Mouse (Mus musculus) intestine, postnatal 0 days (tissue): ENCODE results near the gene Tex28. TPM values are rescaled to one million over a fixed set of nuclear protein-coding genes. Genes with fewer than 3 reads are reported as not detected.

Experiments
- ATAC-seq: fragments of 200-750 bp; cut with Nextera tagmentation; 2 replicates; pipeline ENCODE4 v1.8.0; 2017; ENCODE audit warnings: mild to moderate bottlenecking, moderate TSS enrichment, moderate library complexity
- H3K27ac ChIP-seq: fragments of 300-500 bp; sonication (generic); 2 replicates; pipeline ENCODE4 v1.5.1; 2014; ENCODE audit warnings: mild to moderate bottlenecking, low read depth, low read length, moderate library complexity
- H3K27me3 ChIP-seq: fragments of 300-500 bp; sonication (generic); replicated peaks from 2 replicates; pipeline ENCODE4 v1.6.1; 2014; ENCODE audit warnings: low read length, mixed read lengths; ENCODE audit not compliant: control insufficient read depth, insufficient read depth
- H3K36me3 ChIP-seq: fragments of 300-500 bp; sonication (generic); 2 replicates; pipeline ENCODE4 v1.6.1; 2014; ENCODE audit warnings: mild to moderate bottlenecking, moderate library complexity; ENCODE audit not compliant: control insufficient read depth, insufficient read depth
- H3K4me1 ChIP-seq: fragments of 300-500 bp; sonication (generic); replicated peaks from 2 replicates; pipeline ENCODE4 v1.6.1; 2014; ENCODE audit warnings: antibody characterized with exemption, low read length, mixed read lengths; ENCODE audit not compliant: control insufficient read depth, insufficient read depth
- H3K4me2 ChIP-seq: fragments of 300-500 bp; sonication (generic); replicated peaks from 2 replicates; pipeline ENCODE4 v1.6.1; 2014; ENCODE audit warnings: low read depth, mild to moderate bottlenecking, moderate library complexity
- H3K4me3 ChIP-seq: fragments of 300-500 bp; sonication (generic); 2 replicates; pipeline ENCODE4 v1.5.1; 2014; ENCODE audit warnings: low read depth, low read length
- H3K9ac ChIP-seq: fragments of 300-500 bp; sonication (generic); 2 replicates; pipeline ENCODE4 v1.6.1; 2014; ENCODE audit warnings: mild to moderate bottlenecking, low read depth, low read length
- H3K9me3 ChIP-seq: fragments of 300-500 bp; sonication (generic); 2 replicates; pipeline ENCODE4 v1.6.1; 2016; ENCODE audit warnings: mixed run types; ENCODE audit not compliant: control insufficient read depth
- CTCF ChIP-seq: sonication (generic); IDR thresholded peaks from 2 replicates; pipeline ENCODE4 v1.5.1; 2016; ENCODE audit warnings: low read depth, mild to moderate bottlenecking, control low read depth, antibody characterized with exemption, moderate library complexity
- WGBS: fragments of 180-500 bp; shearing (Covaris S2); extraction: QIAGEN DNeasy Blood & Tissue Kit; methylation state at CpG from one replicate; pipeline ENCODE4 v1.1.7; 2014; 5-methylcytosine and 5-hydroxymethylcytosine counted together
- polyA plus RNA-seq: library from polyadenylated mRNA; unstranded; fragments of >200 nt; fragmentation: Nextera tagmentation; extraction: Ambion mirVana; gene quantifications from 2 replicates; pipeline ENCODE4 v1.2.1, GENCODE M21; 2015

Gene Tex28
- polyA plus RNA-seq, 1 experiment from 2014 or later, result not detected

- no peaks in the 10 kb centered on the region for H3K27me3 ChIP-seq
- no peak overlapping the region for H3K27ac ChIP-seq
- no peaks in the 10 kb centered on the region for H3K9me3 ChIP-seq
- no peak overlapping the region for H3K9ac ChIP-seq
- H3K36me3 ChIP-seq, result no peaks in the 10 kb centered on the region
- H3K4me2 ChIP-seq, result no peak overlapping the region
- no peak overlapping the region for H3K4me3 ChIP-seq
- ATAC-seq, result no peak
- TF ChIP-seq CTCF, result no peak
- H3K4me1 ChIP-seq, result no peaks in the 10 kb centered on the region
Measured at GRCm38 (mm10) chrX:74114036-74114435, 53.6 kb downstream of the Tex28 start.

- Histone ChIP-seq H3K36me3 (no peaks in the 10 kb centered on the region), H3K4me2 (no peak overlapping the region), H3K4me1 (no peaks in the 10 kb centered on the region), H3K4me3 (no peak overlapping the region), H3K9ac (no peak overlapping the region), H3K9me3 (no peaks in the 10 kb centered on the region), H3K27ac (no peak overlapping the region), H3K27me3 (no peaks in the 10 kb centered on the region)
- WGBS, result 43% methylated on average over 3 of the region's 3 CpGs
- TF ChIP-seq CTCF, result no peak
- no peak for ATAC-seq
Measured at GRCm38 (mm10) chrX:74108747-74109146, 58.9 kb downstream of the Tex28 start.

- Histone ChIP-seq H3K27me3 (no peaks in the 10 kb centered on the region), H3K4me2 (no peak overlapping the region), H3K4me1 (no peaks in the 10 kb centered on the region), H3K36me3 (no peaks in the 10 kb centered on the region), H3K4me3 (no peak overlapping the region), H3K9me3 (no peaks in the 10 kb centered on the region), H3K9ac (no peak overlapping the region), H3K27ac (no peak overlapping the region)
- no peak for ATAC-seq
- no peak for TF ChIP-seq CTCF
- WGBS, result 38% methylated on average over 2 of the region's 2 CpGs
Measured at GRCm38 (mm10) chrX:74105916-74106315, 61.7 kb downstream of the Tex28 start.

- H3K4me3 ChIP-seq, result no peak overlapping the region
- H3K9ac ChIP-seq, result no peak overlapping the region
- WGBS, result 48% methylated on average over 4 of the region's 4 CpGs
- H3K4me1 ChIP-seq, result no peaks in the 10 kb centered on the region
- H3K36me3 ChIP-seq, result no peaks in the 10 kb centered on the region
- no peak overlapping the region for H3K4me2 ChIP-seq
- peak; percentile 30 for TF ChIP-seq CTCF
- ATAC-seq, result no peak
- no peaks in the 10 kb centered on the region for H3K27me3 ChIP-seq
- no peak overlapping the region for H3K27ac ChIP-seq
- H3K9me3 ChIP-seq, result no peaks in the 10 kb centered on the region
Measured at GRCm38 (mm10) chrX:74103457-74104188, 64.0 kb downstream of the Tex28 start.

Other genes starting within 250 kb of the Tex28 start
- 2.5 and 2.7 TPM in 2 replicates for gene Arhgap4, start 246.0 kb downstream of the Tex28 start, polyA plus RNA-seq
- 76.6 and 76.7 TPM in 2 replicates for gene Naa10, start 245.9 kb downstream of the Tex28 start, polyA plus RNA-seq
- gene Renbp, start 237.0 kb downstream of the Tex28 start, polyA plus RNA-seq, result 788 and 922 TPM in 2 replicates
- gene Hcfc1, start 201.5 kb downstream of the Tex28 start, polyA plus RNA-seq, result 19.0 and 22.6 TPM in 2 replicates
- gene Irak1, start 143.9 kb downstream of the Tex28 start, polyA plus RNA-seq, result 21.6 and 22.7 TPM in 2 replicates
- not detected in 2 replicates for gene Opn1mw, start 40.4 kb downstream of the Tex28 start, polyA plus RNA-seq
- 7.9 and 8.5 TPM in 2 replicates for gene Mecp2, start 32.5 kb downstream of the Tex28 start, polyA plus RNA-seq
- not detected in 2 replicates for gene Tktl1, start 9.4 kb upstream of the Tex28 start, polyA plus RNA-seq
- gene Flna, start 82.0 kb upstream of the Tex28 start, polyA plus RNA-seq, result 155 and 170 TPM in 2 replicates
- gene Emd, start 86.8 kb upstream of the Tex28 start, polyA plus RNA-seq, result 13.8 and 14.6 TPM in 2 replicates
- gene Rpl10, start 103.0 kb upstream of the Tex28 start, polyA plus RNA-seq, result 485 and 521 TPM in 2 replicates
- gene Taz, start 114.1 kb upstream of the Tex28 start, polyA plus RNA-seq, result 64.0 and 64.8 TPM in 2 replicates
- gene Dnase1l1, start 114.5 kb upstream of the Tex28 start, polyA plus RNA-seq, result 24.7 and 26.2 TPM in 2 replicates
- 111 and 115 TPM in 2 replicates for gene Atp6ap1, start 129.3 kb upstream of the Tex28 start, polyA plus RNA-seq
- 63.9 and 72.4 TPM in 2 replicates for gene Gdi1, start 137.2 kb upstream of the Tex28 start, polyA plus RNA-seq
- 35.6 and 42.9 TPM in 2 replicates for gene Fam50a, start 145.2 kb upstream of the Tex28 start, polyA plus RNA-seq
- 0.93 and 1.3 TPM in 2 replicates for gene Plxna3, start 161.2 kb upstream of the Tex28 start, polyA plus RNA-seq
- gene Lage3, start 185.8 kb upstream of the Tex28 start, polyA plus RNA-seq, result 58.3 and 62.2 TPM in 2 replicates
- gene Ubl4a, start 205.4 kb upstream of the Tex28 start, polyA plus RNA-seq, result 77.4 and 78.1 TPM in 2 replicates
- 16.9 and 18.3 TPM in 2 replicates for gene Slc10a3, start 205.5 kb upstream of the Tex28 start, polyA plus RNA-seq
- 20.9 and 22.0 TPM in 2 replicates for gene Fam3a, start 225.4 kb upstream of the Tex28 start, polyA plus RNA-seq
- 12.0 and 12.7 TPM in 2 replicates for gene Ikbkg, start 225.5 kb upstream of the Tex28 start, polyA plus RNA-seq